Mouse (Mus musculus) small intestine, adult 2 months (tissue): Measurements from ENCODE around the gene Decr2.
"Not testable (repeated sequence)": the region's sequence is repeated elsewhere in the genome, so short reads cannot be mapped to it uniquely, and the experiment has no call there.

Source experiments
- CTCF ChIP-seq: fragments of 200-500 bp; IDR thresholded peaks from 2 replicates; pipeline ENCODE4 v1.5.1; 2012; ENCODE audit warnings: low read depth, mild to moderate bottlenecking, control low read depth, inconsistent platforms, low read length, moderate library complexity, mixed read lengths; ENCODE audit not compliant: insufficient replicate concordance, insufficient read length; ENCODE audit errors: extremely low read depth
- POLR2A ChIP-seq: fragments of 200-500 bp; IDR thresholded peaks from 2 replicates; pipeline ENCODE4 v1.6.1; 2012; ENCODE audit warnings: low read depth, mild to moderate bottlenecking, control low read depth, inconsistent platforms, low read length, moderate library complexity

DNA sequence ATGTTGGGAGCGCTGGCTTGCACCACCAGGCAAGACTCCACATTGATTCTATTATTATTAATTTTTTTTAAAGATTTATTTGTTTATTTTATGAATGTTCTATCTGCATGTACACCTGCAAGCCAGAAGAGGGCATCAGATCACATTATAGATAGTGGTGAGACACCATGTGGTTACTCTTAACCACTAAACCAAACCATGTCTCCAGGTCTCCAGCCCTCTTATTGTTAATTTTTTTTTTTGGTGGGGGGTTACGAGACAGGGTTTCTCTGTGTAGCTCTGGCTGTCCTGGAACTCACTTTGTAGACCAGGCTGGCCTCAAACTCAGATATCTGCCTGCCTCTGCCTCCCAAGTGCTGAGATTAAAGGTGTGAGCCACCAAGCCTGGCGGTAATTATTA, 9.2 kb upstream of the Decr2 start:
- not testable (repeated sequence) for TF ChIP-seq CTCF, POLR2A
